Mouse (Mus musculus) hindbrain, embryonic 14.5 days (tissue): ENCODE measurements around the gene Hist3h2ba. TPM values are rescaled to one million over a fixed set of nuclear protein-coding genes. Genes with fewer than 3 reads are reported as not detected.

Experiments
- ATAC-seq: fragments of 200-750 bp; cut with Nextera tagmentation; 2 replicates; pipeline ENCODE4 v1.8.0; 2017; ENCODE audit warnings: moderate number of reproducible peaks, mild to moderate bottlenecking, moderate TSS enrichment, moderate library complexity; ENCODE audit not compliant: low FRiP score
- DNase-seq: peaks from one replicate; pipeline ENCODE4 v3.0.0-alpha.2; 2015; ENCODE audit warnings: low spot score
- H3K27ac ChIP-seq: fragments of 300-500 bp; sonication (generic); 2 replicates; pipeline ENCODE4 v1.5.1; 2014; ENCODE audit warnings: mild to moderate bottlenecking, moderate library complexity
- H3K27me3 ChIP-seq: fragments of 300-500 bp; sonication (generic); 2 replicates; pipeline ENCODE4 v1.6.1; 2014; ENCODE audit warnings: mild to moderate bottlenecking, low read length, mixed read lengths; ENCODE audit not compliant: control insufficient read depth, insufficient read depth
- H3K36me3 ChIP-seq: fragments of 300-500 bp; sonication (generic); replicated peaks from 2 replicates; pipeline ENCODE4 v1.6.1; 2014; ENCODE audit not compliant: control insufficient read depth, insufficient read depth
- H3K4me1 ChIP-seq: fragments of 300-500 bp; sonication (generic); replicated peaks from 2 replicates; pipeline ENCODE4 v1.6.1; 2014; ENCODE audit warnings: antibody characterized with exemption, low read length, mixed read lengths; ENCODE audit not compliant: control insufficient read depth, insufficient read depth
- H3K4me2 ChIP-seq: fragments of 300-500 bp; sonication (generic); replicated peaks from 2 replicates; pipeline ENCODE4 v1.6.1; 2014; ENCODE audit warnings: mild to moderate bottlenecking, moderate library complexity
- H3K4me3 ChIP-seq: fragments of 300-500 bp; sonication (generic); replicated peaks from 2 replicates; pipeline ENCODE4 v1.5.1; 2014; ENCODE audit warnings: mild to moderate bottlenecking, low read length
- H3K9ac ChIP-seq: fragments of 300-500 bp; sonication (generic); 2 replicates; pipeline ENCODE4 v1.6.1; 2014
- H3K9me3 ChIP-seq: fragments of 300-500 bp; sonication (generic); 2 replicates; pipeline ENCODE4 v1.6.1; 2016; ENCODE audit warnings: low read length; ENCODE audit not compliant: control insufficient read depth
- WGBS: fragments of 180-500 bp; shearing (Covaris S2); extraction: QIAGEN DNeasy Blood & Tissue Kit; methylation state at CpG from one replicate; pipeline ENCODE4 v1.1.7; 2014; 5-methylcytosine and 5-hydroxymethylcytosine counted together
- polyA plus RNA-seq: library from polyadenylated mRNA; unstranded; fragments of >200 nt; fragmentation: Nextera tagmentation; extraction: Ambion mirVana; gene quantifications from 2 replicates; pipeline ENCODE4 v1.2.1, GENCODE M21; 2014

Hist3h2ba gene
- polyA plus RNA-seq, 1 experiment from 2014 or later, result 138 TPM

DNA sequence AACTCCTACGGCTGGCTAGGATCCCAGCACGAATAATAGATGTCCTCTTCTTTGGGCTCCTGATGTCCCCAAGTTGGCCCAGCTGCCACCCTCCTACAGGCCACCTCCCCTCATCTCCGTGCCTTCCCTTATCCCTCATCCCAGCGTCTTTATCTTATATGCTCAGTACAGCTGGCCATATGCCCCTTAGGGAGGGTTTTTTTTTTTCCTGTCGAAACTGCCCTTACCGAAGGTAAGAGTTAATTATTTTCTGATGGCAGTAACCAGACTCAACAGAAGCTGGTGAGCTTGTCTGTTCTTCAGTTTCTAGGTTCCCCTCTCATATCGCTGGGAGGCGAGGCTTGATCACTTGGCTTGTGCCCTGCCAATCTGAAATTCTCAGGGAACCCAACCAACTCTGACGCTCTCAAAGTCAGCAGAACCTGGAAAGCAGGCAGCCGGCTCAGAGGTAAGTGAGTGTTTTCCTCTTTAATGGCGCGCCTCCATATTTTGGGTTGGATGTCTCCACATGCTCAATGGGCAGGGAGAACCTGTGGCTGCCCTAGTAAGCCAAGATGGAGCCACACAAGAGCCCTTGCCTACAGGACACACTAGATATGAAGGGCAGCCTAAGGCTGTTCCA is 30.9 kb upstream of the Hist3h2ba start, which contains the start of gene Btnl10:
Btnl10 (plus strand) TSS at position 164 of the 622 bp plus-strand sequence.
- Histone ChIP-seq H3K27me3 (no peaks in the 10 kb centered on the region), H3K36me3 (no peaks in the 10 kb centered on the region), H3K9me3 (no peaks in the 10 kb centered on the region), H3K9ac (no peak within 1 kb of the TSS), H3K27ac (no peak within 1 kb of the TSS), H3K4me3 (no peak within 1 kb of the TSS), H3K4me1 (no peaks in the 10 kb centered on the region), H3K4me2 (no peak within 1 kb of the TSS)
- DNase-seq, result no peak
- ATAC-seq, result no peak
- 88% methylated on average over 12 of the region's 12 CpGs for whole genome bisulfite sequencing

GRCm38 (mm10) chr11:58918759-58919158 is 30.0 kb upstream of the Hist3h2ba start:
- Histone ChIP-seq H3K27me3 (no peaks in the 10 kb centered on the region), H3K4me2 (no peak overlapping the region), H3K4me3 (no peak overlapping the region), H3K9me3 (no peaks in the 10 kb centered on the region), H3K36me3 (no peaks in the 10 kb centered on the region), H3K4me1 (no peaks in the 10 kb centered on the region), H3K27ac (no peak overlapping the region), H3K9ac (no peak overlapping the region)
- DNase-seq (no peak), ATAC-seq (no peak)
- WGBS, result 71% methylated on average over 5 of the region's 5 CpGs

DNA sequence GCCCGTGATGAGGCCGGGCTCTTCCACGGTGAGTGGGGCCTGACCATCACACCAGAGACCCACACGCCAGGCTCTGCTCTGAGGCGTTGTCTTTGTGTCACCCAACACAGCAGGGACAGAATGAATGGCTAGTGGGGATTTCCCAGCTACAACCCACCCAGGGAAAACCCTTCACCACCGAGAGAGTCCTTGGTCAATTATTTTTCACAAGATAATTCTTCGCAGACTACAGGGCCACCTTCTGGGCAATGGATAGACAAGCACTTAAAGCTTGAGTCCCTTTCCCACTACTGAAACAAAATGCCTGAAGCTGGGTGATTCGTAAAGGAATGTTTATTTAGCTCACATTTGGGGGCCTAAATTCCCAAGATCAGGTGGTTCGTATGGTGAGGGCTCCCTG is 26.3 kb upstream of the Hist3h2ba start:
- Histone ChIP-seq H3K9ac (no peak overlapping the region), H3K4me2 (no peak overlapping the region), H3K27ac (no peak overlapping the region), H3K4me3 (no peak overlapping the region), H3K36me3 (no peaks in the 10 kb centered on the region), H3K9me3 (no peaks in the 10 kb centered on the region), H3K4me1 (no peaks in the 10 kb centered on the region), H3K27me3 (no peaks in the 10 kb centered on the region)
- ATAC-seq (no peak), DNase-seq (no peak)
- WGBS, result 82% methylated on average over 9 of the region's 9 CpGs

DNA sequence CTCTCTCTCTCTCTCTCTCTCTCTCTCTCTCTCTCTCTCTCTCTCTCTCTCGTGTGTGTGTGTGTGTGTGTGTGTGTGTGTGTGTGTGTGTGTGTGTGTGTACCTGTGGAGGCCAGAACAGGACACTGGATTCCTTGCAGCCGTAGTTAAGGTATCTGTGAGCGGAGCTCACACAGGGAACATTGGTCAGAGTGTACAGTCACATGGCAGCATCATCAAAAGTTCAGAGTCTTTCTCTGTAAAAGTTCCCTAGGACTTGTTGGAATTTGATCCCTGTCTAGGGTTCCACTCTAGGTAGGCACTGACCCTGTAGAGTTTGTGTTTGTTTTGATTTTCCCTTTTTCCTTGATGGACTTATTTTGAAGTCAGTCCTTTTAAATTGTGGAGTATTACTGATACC is 22.1 kb upstream of the Hist3h2ba start:
- DNase-seq (no peak), ATAC-seq (no peak)
- Histone ChIP-seq H3K4me3 (no peak overlapping the region), H3K36me3 (peaks cover 13% of the 10 kb centered on the region), H3K9ac (no peak overlapping the region), H3K27ac (no peak overlapping the region), H3K27me3 (no peaks in the 10 kb centered on the region), H3K4me1 (no peaks in the 10 kb centered on the region), H3K9me3 (no peaks in the 10 kb centered on the region), H3K4me2 (no peak overlapping the region)
- WGBS, result 87% methylated on average over 2 of the region's 3 CpGs

GRCm38 (mm10) chr11:58927053-58927452 is 21.7 kb upstream of the Hist3h2ba start:
- Histone ChIP-seq H3K27me3 (no peaks in the 10 kb centered on the region), H3K36me3 (peaks cover 17% of the 10 kb centered on the region), H3K27ac (no peak overlapping the region), H3K4me3 (no peak overlapping the region), H3K9me3 (no peaks in the 10 kb centered on the region), H3K4me2 (no peak overlapping the region), H3K4me1 (no peaks in the 10 kb centered on the region), H3K9ac (no peak overlapping the region)
- WGBS, result 80% methylated on average over 2 of the region's 2 CpGs
- ATAC-seq, result no peak
- DNase-seq, result no peak

- Histone ChIP-seq H3K9me3 (no peaks in the 10 kb centered on the region), H3K27ac (peak overlapping the region; percentile 34; the same call in 1 of the 2 replicates), H3K4me2 (peak overlapping the region; percentile 29), H3K4me1 (no peaks in the 10 kb centered on the region), H3K36me3 (peaks cover 26% of the 10 kb centered on the region), H3K4me3 (no peak overlapping the region), H3K9ac (peak overlapping the region; percentile 24; the same call in 1 of the 2 replicates), H3K27me3 (no peaks in the 10 kb centered on the region)
- 35% methylated on average over 20 of the region's 20 CpGs for WGBS
- ATAC-seq, result peak; percentile 64
- peak; percentile 69 for DNase-seq
These were observed 20.7 kb upstream of the Hist3h2ba start for GRCm38 (mm10) chr11:58927790-58928651.

DNA sequence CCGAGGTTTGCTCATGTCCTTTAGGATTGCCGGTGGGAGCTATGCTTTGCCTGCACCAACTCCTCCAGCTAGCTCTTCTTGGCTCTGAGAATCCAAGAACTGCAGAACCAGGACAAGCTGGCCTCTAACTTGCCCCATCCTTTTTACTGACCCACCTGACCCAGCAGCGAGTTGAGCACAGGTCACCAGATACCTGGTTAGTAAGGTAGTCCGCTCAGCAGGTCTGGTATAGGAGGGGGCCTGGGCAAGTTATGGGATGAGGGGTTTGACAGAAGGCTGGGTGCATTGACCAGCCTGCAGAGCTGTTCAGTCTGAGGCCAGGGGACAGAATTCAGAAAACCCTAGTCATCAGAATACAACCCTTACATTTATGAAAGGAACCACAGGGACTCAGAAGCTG is 19.7 kb upstream of the Hist3h2ba start:
- Histone ChIP-seq H3K4me2 (no peak overlapping the region), H3K9ac (no peak overlapping the region), H3K9me3 (no peaks in the 10 kb centered on the region), H3K36me3 (peaks cover 37% of the 10 kb centered on the region), H3K4me1 (no peaks in the 10 kb centered on the region), H3K27me3 (no peaks in the 10 kb centered on the region), H3K27ac (no peak overlapping the region), H3K4me3 (no peak overlapping the region)
- no peak for DNase-seq
- no peak for ATAC-seq
- 75% methylated on average over 4 of the region's 4 CpGs for WGBS

- WGBS, result 70% methylated on average over 3 of the region's 3 CpGs
- no peaks in the 10 kb centered on the region for H3K4me1 ChIP-seq
- no peak overlapping the region for H3K9ac ChIP-seq
- no peak for ATAC-seq
- no peak overlapping the region for H3K4me2 ChIP-seq
- H3K4me3 ChIP-seq, result no peak overlapping the region
- H3K9me3 ChIP-seq, result no peaks in the 10 kb centered on the region
- no peak overlapping the region for H3K27ac ChIP-seq
- peaks cover 42% of the 10 kb centered on the region for H3K36me3 ChIP-seq
- DNase-seq, result no peak
- H3K27me3 ChIP-seq, result no peaks in the 10 kb centered on the region
These were observed 19.1 kb upstream of the Hist3h2ba start for GRCm38 (mm10) chr11:58929641-58930040.

DNA sequence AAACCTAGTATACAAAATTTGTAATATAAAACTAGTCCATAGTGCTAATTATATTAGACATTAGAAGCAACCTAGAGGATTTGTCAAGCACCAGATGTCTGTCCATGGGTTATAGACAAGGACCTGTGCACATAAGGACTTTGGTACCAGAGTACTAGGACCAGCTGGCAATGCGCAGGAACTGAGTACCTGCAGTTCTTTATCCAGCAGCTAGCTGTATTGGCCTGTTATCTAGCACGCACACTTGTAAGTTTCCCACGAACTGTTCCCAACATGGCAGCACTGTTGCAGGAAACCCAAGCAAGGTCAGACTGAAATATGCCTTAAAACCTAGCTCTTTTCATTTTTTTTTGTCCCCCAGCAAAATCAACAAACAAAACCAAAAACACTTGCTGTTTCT is 18.5 kb upstream of the Hist3h2ba start:
- DNase-seq, result no peak
- H3K36me3 ChIP-seq, result peaks cover 48% of the 10 kb centered on the region
- H3K4me2 ChIP-seq, result no peak overlapping the region
- ATAC-seq, result no peak
- no peaks in the 10 kb centered on the region for H3K4me1 ChIP-seq
- no peak overlapping the region for H3K9ac ChIP-seq
- 93% methylated on average over 3 of the region's 3 CpGs for WGBS
- H3K27ac ChIP-seq, result no peak overlapping the region
- H3K27me3 ChIP-seq, result no peaks in the 10 kb centered on the region
- no peak overlapping the region for H3K4me3 ChIP-seq
- H3K9me3 ChIP-seq, result no peaks in the 10 kb centered on the region
